Mouse (Mus musculus) kidney, embryonic 14.5 days (tissue): Measurements from ENCODE around the gene Pon1. TPM values are rescaled to one million over a fixed set of nuclear protein-coding genes. Genes with fewer than 3 reads are reported as not detected.
A peak's percentile ranks its signal among the peaks of the same experiment; 100 is the strongest.

Experiments
- ATAC-seq: fragments of 200-750 bp; cut with Nextera tagmentation; 2 replicates; pipeline ENCODE4 v1.8.0; 2017; ENCODE audit warnings: moderate number of reproducible peaks, mild to moderate bottlenecking, moderate TSS enrichment, moderate library complexity; ENCODE audit not compliant: low FRiP score, low TSS enrichment
- H3K27ac ChIP-seq: fragments of 300-500 bp; sonication (generic); 2 replicates; pipeline ENCODE4 v1.5.1; 2014; ENCODE audit warnings: low read depth, mild to moderate bottlenecking, low read length, moderate library complexity, mixed read lengths
- H3K27me3 ChIP-seq: fragments of 300-500 bp; sonication (generic); 2 replicates; pipeline ENCODE4 v1.6.1; 2014; ENCODE audit warnings: mild to moderate bottlenecking, low read length; ENCODE audit not compliant: control insufficient read depth, insufficient read depth
- H3K36me3 ChIP-seq: fragments of 300-500 bp; sonication (generic); 2 replicates; pipeline ENCODE4 v1.6.1; 2014; ENCODE audit warnings: low read length, mixed read lengths; ENCODE audit not compliant: control insufficient read depth, insufficient read depth
- H3K4me1 ChIP-seq: fragments of 300-500 bp; sonication (generic); 2 replicates; pipeline ENCODE4 v1.6.1; 2014; ENCODE audit warnings: low read length, mixed read lengths; ENCODE audit not compliant: control insufficient read depth, insufficient read depth
- H3K4me2 ChIP-seq: fragments of 300-500 bp; sonication (generic); replicated peaks from 2 replicates; pipeline ENCODE4 v1.6.1; 2014; ENCODE audit warnings: low read depth, mild to moderate bottlenecking, low read length
- H3K4me3 ChIP-seq: fragments of 300-500 bp; sonication (generic); 2 replicates; pipeline ENCODE4 v1.5.1; 2014; ENCODE audit warnings: mild to moderate bottlenecking, low read length
- H3K9ac ChIP-seq: fragments of 300-500 bp; sonication (generic); 2 replicates; pipeline ENCODE4 v1.6.1; 2014; ENCODE audit warnings: low read depth, mild to moderate bottlenecking, low read length, moderate library complexity
- H3K9me3 ChIP-seq: fragments of 300-500 bp; sonication (generic); 2 replicates; pipeline ENCODE4 v1.6.1; 2016; ENCODE audit warnings: low read length; ENCODE audit not compliant: control insufficient read depth
- WGBS: fragments of 180-500 bp; shearing (Covaris S2); extraction: QIAGEN DNeasy Blood & Tissue Kit; methylation state at CpG from one replicate; pipeline ENCODE4 v1.1.7; 2014; 5-methylcytosine and 5-hydroxymethylcytosine counted together
- polyA plus RNA-seq: library from polyadenylated mRNA; unstranded; fragments of >200 nt; fragmentation: Nextera tagmentation; extraction: Ambion mirVana; gene quantifications from 2 replicates; pipeline ENCODE4 v1.2.1, GENCODE M21; 2014

Pon1 gene
- polyA plus RNA-seq, 1 experiment from 2014 or later, result not detected

GRCm38 (mm10) chr6:5188036-5188435, 5.7 kb downstream of the Pon1 start:
- Histone ChIP-seq H3K27ac (no peak overlapping the region), H3K4me2 (no peak overlapping the region), H3K9me3 (no peaks in the 10 kb centered on the region), H3K27me3 (no peaks in the 10 kb centered on the region), H3K4me3 (no peak overlapping the region), H3K9ac (no peak overlapping the region), H3K36me3 (no peaks in the 10 kb centered on the region), H3K4me1 (no peaks in the 10 kb centered on the region)
- ATAC-seq, result no peak
- 88% methylated on average over 5 of the region's 5 CpGs for WGBS

- no peak for ATAC-seq
- no peaks in the 10 kb centered on the region for H3K36me3 ChIP-seq
- no peaks in the 10 kb centered on the region for H3K9me3 ChIP-seq
- H3K4me1 ChIP-seq, result no peaks in the 10 kb centered on the region
- no peak overlapping the region for H3K9ac ChIP-seq
- 81% methylated on average over 6 of the region's 6 CpGs for WGBS
- no peak overlapping the region for H3K27ac ChIP-seq
- H3K27me3 ChIP-seq, result no peaks in the 10 kb centered on the region
- H3K4me3 ChIP-seq, result no peak overlapping the region
- no peak overlapping the region for H3K4me2 ChIP-seq
These were observed 6.2 kb downstream of the Pon1 start for GRCm38 (mm10) chr6:5187586-5187985.

- ATAC-seq, result no peak
- H3K4me2 ChIP-seq, result no peak overlapping the region
- no peaks in the 10 kb centered on the region for H3K27me3 ChIP-seq
- H3K27ac ChIP-seq, result no peak overlapping the region
- 83% methylated on average over 7 of the region's 7 CpGs for WGBS
- H3K4me1 ChIP-seq, result no peaks in the 10 kb centered on the region
- no peak overlapping the region for H3K4me3 ChIP-seq
- no peaks in the 10 kb centered on the region for H3K9me3 ChIP-seq
- H3K9ac ChIP-seq, result no peak overlapping the region
- no peaks in the 10 kb centered on the region for H3K36me3 ChIP-seq
These were observed 7.4 kb downstream of the Pon1 start for GRCm38 (mm10) chr6:5186229-5186950.

GRCm38 (mm10) chr6:5180645-5181044, 13.1 kb downstream of the Pon1 start:
- no peak overlapping the region for H3K4me2 ChIP-seq
- no peaks in the 10 kb centered on the region for H3K36me3 ChIP-seq
- no peak overlapping the region for H3K9ac ChIP-seq
- no peaks in the 10 kb centered on the region for H3K27me3 ChIP-seq
- H3K9me3 ChIP-seq, result no peaks in the 10 kb centered on the region
- 72% methylated on average over 5 of the region's 5 CpGs for WGBS
- no peak overlapping the region for H3K4me3 ChIP-seq
- no peak overlapping the region for H3K27ac ChIP-seq
- peaks cover 4% of the 10 kb centered on the region; the same call in 1 of the 2 replicates for H3K4me1 ChIP-seq
- no peak for ATAC-seq

- H3K9ac ChIP-seq, result no peak overlapping the region
- no peak for ATAC-seq
- peaks cover 4% of the 10 kb centered on the region; the same call in 1 of the 2 replicates for H3K4me1 ChIP-seq
- H3K4me3 ChIP-seq, result no peak overlapping the region
- H3K4me2 ChIP-seq, result no peak overlapping the region
- H3K36me3 ChIP-seq, result no peaks in the 10 kb centered on the region
- H3K27me3 ChIP-seq, result no peaks in the 10 kb centered on the region
- H3K27ac ChIP-seq, result no peak overlapping the region
- H3K9me3 ChIP-seq, result no peaks in the 10 kb centered on the region
- 89% methylated on average over 6 of the region's 6 CpGs for WGBS
These were observed 14.6 kb downstream of the Pon1 start for GRCm38 (mm10) chr6:5179189-5179588.

- 43% methylated on average over 19 of the region's 19 CpGs for WGBS
- Histone ChIP-seq H3K9ac (no peak overlapping the region), H3K36me3 (no peaks in the 10 kb centered on the region), H3K27me3 (no peaks in the 10 kb centered on the region), H3K27ac (no peak overlapping the region), H3K4me2 (peak overlapping the region; percentile 32), H3K4me3 (peak overlapping the region; percentile 16; the same call in 1 of the 2 replicates), H3K9me3 (no peaks in the 10 kb centered on the region), H3K4me1 (peaks cover 4% of the 10 kb centered on the region; the same call in 1 of the 2 replicates)
- peak; percentile 76; the same call in 1 of the 2 replicates for ATAC-seq
These were observed 15.5 kb downstream of the Pon1 start for GRCm38 (mm10) chr6:5177967-5178891.

GRCm38 (mm10) chr6:5174179-5174812, 19.4 kb downstream of the Pon1 start:
- Histone ChIP-seq H3K9ac (no peak overlapping the region), H3K9me3 (no peaks in the 10 kb centered on the region), H3K4me3 (no peak overlapping the region), H3K36me3 (no peaks in the 10 kb centered on the region), H3K4me1 (peaks cover 4% of the 10 kb centered on the region; the same call in 1 of the 2 replicates), H3K27ac (no peak overlapping the region), H3K27me3 (no peaks in the 10 kb centered on the region), H3K4me2 (no peak overlapping the region)
- no peak for ATAC-seq
- WGBS, result 88% methylated on average over 10 of the region's 10 CpGs

- Histone ChIP-seq H3K9me3 (no peaks in the 10 kb centered on the region), H3K27me3 (no peaks in the 10 kb centered on the region), H3K4me3 (no peak overlapping the region), H3K36me3 (no peaks in the 10 kb centered on the region), H3K9ac (no peak overlapping the region), H3K4me1 (no peaks in the 10 kb centered on the region), H3K27ac (no peak overlapping the region), H3K4me2 (no peak overlapping the region)
- WGBS, result 72% methylated on average over 9 of the region's 9 CpGs
- ATAC-seq, result no peak
These were observed 21.2 kb downstream of the Pon1 start for GRCm38 (mm10) chr6:5172571-5172970.
